Mouse (Mus musculus): ENCODE data around the gene Pan3.

DNA sequence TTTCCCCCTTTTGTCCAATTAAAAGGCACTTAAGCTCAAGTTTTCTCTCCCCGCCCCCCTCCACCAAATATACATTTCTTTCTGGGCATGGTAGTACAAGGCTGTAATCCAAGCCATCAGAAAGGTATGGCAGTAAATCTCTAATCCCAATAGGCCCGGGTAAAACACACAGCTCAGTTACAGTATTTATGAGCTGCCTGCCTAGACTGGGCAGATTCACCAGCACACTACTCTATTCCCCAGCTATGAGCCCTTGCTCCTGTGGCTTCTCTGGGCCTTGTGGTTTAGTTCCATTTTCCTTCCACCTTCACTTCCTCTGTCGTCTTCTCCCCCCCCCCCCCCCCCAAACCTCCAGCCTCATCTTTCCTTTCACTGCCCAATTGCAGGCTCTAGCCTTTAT lies 67.8 kb downstream of the Pan3 start:
- no peak for TF ChIP-seq POLR2A (IDR thresholded peaks at IDR 0.05; ENCODE audit: insufficient read depth, low read depth, low read length)
- TF ChIP-seq CTCF (IDR thresholded peaks at IDR 0.05) = no peak

Data from heart, adult 2 months (tissue).